Mouse (Mus musculus): ENCODE measurements around the gene Dot1l.
A peak's percentile ranks its signal among the peaks of the same experiment; 100 is the strongest.

DNA sequence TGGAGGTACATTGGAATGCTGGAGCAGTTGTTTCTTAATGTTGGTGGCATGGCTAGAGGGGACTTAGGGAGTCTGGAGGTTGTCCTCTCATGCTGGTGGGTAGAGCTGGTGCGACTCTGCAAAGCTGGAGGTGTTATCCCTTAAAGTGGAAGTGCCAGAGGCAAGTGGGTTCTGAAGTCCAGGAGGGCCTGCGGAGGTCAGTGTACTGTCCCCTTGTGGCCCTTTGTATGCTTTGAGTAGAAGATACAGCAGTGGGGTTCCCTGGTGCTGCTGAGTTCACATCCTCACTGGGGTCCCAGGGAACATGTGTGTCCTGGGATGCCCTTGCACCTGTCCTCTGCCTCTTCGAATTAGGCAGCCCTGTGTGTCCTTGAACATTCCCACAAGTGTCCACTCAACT lies 1.1 kb downstream of the Dot1l start:
- TF ChIP-seq USF2 (conservative IDR thresholded peaks at IDR 0.05; ENCODE audit: low read depth, low read length) (no peak), MAZ (IDR thresholded peaks at IDR 0.05; ENCODE audit: low read depth, low read length) (no peak), CTCF (conservative IDR thresholded peaks at IDR 0.05 in 1 of 2, IDR thresholded peaks at IDR 0.05 in 1 of 2; ENCODE audit: low read depth in 2 of 2, low read length in 2 of 2) (no peak), MXI1 (IDR thresholded peaks at IDR 0.05; ENCODE audit: low read depth, low read length) (0 out of 2 replicates have a peak, but pooled peaks have one; percentile 33), E2F4 (IDR thresholded peaks at IDR 0.05; ENCODE audit: insufficient replicate concordance, low read depth, low read length) (no peak), TCF12 (IDR thresholded peaks at IDR 0.05; ENCODE audit: low read depth, low read length) (no peak), SMC3 (IDR thresholded peaks at IDR 0.05; ENCODE audit: low read depth, low read length) (no peak), RAD21 (IDR thresholded peaks at IDR 0.05; ENCODE audit: low read depth, low read length) (no peak)
